Mouse (Mus musculus): ENCODE data around the gene Nsrp1. TPM values are rescaled to one million over a fixed set of nuclear protein-coding genes. Genes with fewer than 3 reads are reported as not detected.

Gene Nsrp1
- polyA plus RNA-seq, 1 experiment from 2014 or later, result 70.9 TPM

DNA sequence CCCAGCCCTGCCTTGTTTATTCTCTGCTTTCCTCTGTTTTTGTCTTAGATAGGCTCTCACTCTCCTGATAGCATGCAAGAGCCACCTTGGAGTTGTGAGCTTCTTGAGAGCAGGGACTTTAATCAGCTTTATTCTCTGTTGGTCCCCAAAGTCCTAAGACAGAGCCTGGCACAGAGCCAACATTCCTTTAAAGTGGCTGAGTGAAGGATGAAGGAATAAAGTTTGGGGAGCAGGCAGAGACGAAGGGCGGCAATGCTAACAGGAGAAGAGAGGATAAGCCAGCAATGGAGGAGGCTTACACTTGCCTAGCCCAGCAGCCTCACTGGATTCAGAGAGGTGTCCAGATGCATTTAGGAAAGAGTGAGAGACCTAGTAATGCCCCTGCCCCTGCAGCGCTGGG lies 18.3 kb upstream of the Nsrp1 start:
- ATAC-seq (ENCODE audit: insufficient number of reproducible peaks, low FRiP score, low TSS enrichment, low read depth) (no peak), DNase-seq (ENCODE audit: low spot score) (no peak)
- no peak overlapping the region for H3K27ac ChIP-seq (replicated peaks; ENCODE audit: low read depth, low read length)
- H3K4me1 ChIP-seq (ENCODE audit: control insufficient read depth, insufficient read depth, low read length), result no peaks in the 10 kb centered on the region
- H3K4me2 ChIP-seq (ENCODE audit: low read depth, severe bottlenecking), result no peak overlapping the region
- H3K9me3 ChIP-seq (ENCODE audit: control insufficient read depth, low read length), result no peaks in the 10 kb centered on the region
- 86% methylated on average over 3 of the region's 3 CpGs for WGBS
- no peak overlapping the region for H3K9ac ChIP-seq (ENCODE audit: low read length)
- H3K4me3 ChIP-seq (ENCODE audit: low read depth, low read length), result no peak overlapping the region
- H3K36me3 ChIP-seq (ENCODE audit: control insufficient read depth, insufficient read depth, low read length), result no peaks in the 10 kb centered on the region
- no peaks in the 10 kb centered on the region for H3K27me3 ChIP-seq (ENCODE audit: control insufficient read depth, insufficient read depth, low read length)

GRCm38 (mm10) chr11:77095206-77095605 lies 17.0 kb upstream of the Nsrp1 start:
- DNase-seq (ENCODE audit: low spot score) (no peak), ATAC-seq (ENCODE audit: insufficient number of reproducible peaks, low FRiP score, low TSS enrichment, low read depth) (no peak)
- Histone ChIP-seq H3K36me3 (ENCODE audit: control insufficient read depth, insufficient read depth, low read length) (no peaks in the 10 kb centered on the region), H3K27me3 (ENCODE audit: control insufficient read depth, insufficient read depth, low read length) (no peaks in the 10 kb centered on the region), H3K4me2 (ENCODE audit: low read depth, severe bottlenecking) (no peak overlapping the region), H3K4me3 (ENCODE audit: low read depth, low read length) (no peak overlapping the region), H3K9me3 (ENCODE audit: control insufficient read depth, low read length) (no peaks in the 10 kb centered on the region), H3K4me1 (ENCODE audit: control insufficient read depth, insufficient read depth, low read length) (no peaks in the 10 kb centered on the region), H3K9ac (ENCODE audit: low read length) (no peak overlapping the region), H3K27ac (replicated peaks; ENCODE audit: low read depth, low read length) (no peak overlapping the region)
- 73% methylated on average over 10 of the region's 10 CpGs for WGBS

DNA sequence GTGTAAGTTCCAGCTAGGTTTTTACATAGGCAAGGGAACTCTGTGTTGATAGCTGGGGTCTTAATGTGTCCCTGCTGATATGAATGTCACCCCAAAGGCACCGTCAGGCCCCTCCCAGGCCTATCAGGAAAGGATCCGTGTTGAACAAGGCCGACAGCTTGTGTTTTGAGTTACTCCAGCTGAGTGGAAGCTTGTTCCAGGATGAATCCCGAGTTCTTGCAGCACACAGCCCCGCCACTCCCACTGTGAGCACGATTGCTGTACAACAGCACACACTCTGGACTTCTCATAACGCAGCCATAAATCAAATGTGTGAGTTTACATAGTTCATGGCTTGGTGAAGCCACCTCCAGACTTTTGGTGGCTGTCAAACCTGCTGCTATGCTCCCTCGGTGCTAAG lies 15.9 kb upstream of the Nsrp1 start:
- DNase-seq (ENCODE audit: low spot score) (no peak), ATAC-seq (ENCODE audit: insufficient number of reproducible peaks, low FRiP score, low TSS enrichment, low read depth) (no peak)
- Histone ChIP-seq H3K9ac (ENCODE audit: low read length) (no peak overlapping the region), H3K27ac (replicated peaks; ENCODE audit: low read depth, low read length) (no peak overlapping the region), H3K27me3 (ENCODE audit: control insufficient read depth, insufficient read depth, low read length) (no peaks in the 10 kb centered on the region), H3K9me3 (ENCODE audit: control insufficient read depth, low read length) (no peaks in the 10 kb centered on the region), H3K36me3 (ENCODE audit: control insufficient read depth, insufficient read depth, low read length) (no peaks in the 10 kb centered on the region), H3K4me3 (ENCODE audit: low read depth, low read length) (no peak overlapping the region), H3K4me2 (ENCODE audit: low read depth, severe bottlenecking) (no peak overlapping the region), H3K4me1 (ENCODE audit: control insufficient read depth, insufficient read depth, low read length) (no peaks in the 10 kb centered on the region)
- 69% methylated on average over 8 of the region's 8 CpGs for WGBS

GRCm38 (mm10) chr11:77093208-77093607 lies 15.0 kb upstream of the Nsrp1 start:
- Histone ChIP-seq H3K4me2 (ENCODE audit: low read depth, severe bottlenecking) (peak overlapping the region; percentile 43; the same call in 1 of the 2 replicates), H3K9ac (ENCODE audit: low read length) (no peak overlapping the region), H3K4me3 (ENCODE audit: low read depth, low read length) (peak overlapping the region; percentile 16), H3K36me3 (ENCODE audit: control insufficient read depth, insufficient read depth, low read length) (no peaks in the 10 kb centered on the region), H3K4me1 (ENCODE audit: control insufficient read depth, insufficient read depth, low read length) (no peaks in the 10 kb centered on the region), H3K27ac (replicated peaks; ENCODE audit: low read depth, low read length) (no peak overlapping the region), H3K27me3 (ENCODE audit: control insufficient read depth, insufficient read depth, low read length) (no peaks in the 10 kb centered on the region), H3K9me3 (ENCODE audit: control insufficient read depth, low read length) (no peaks in the 10 kb centered on the region)
- 2% methylated on average over 11 of the region's 11 CpGs for WGBS
- DNase-seq (ENCODE audit: low spot score) (peak; percentile 69), ATAC-seq (ENCODE audit: insufficient number of reproducible peaks, low FRiP score, low TSS enrichment, low read depth) (no peak)

- no peak overlapping the region for H3K4me3 ChIP-seq (ENCODE audit: low read depth, low read length)
- no peaks in the 10 kb centered on the region for H3K9me3 ChIP-seq (ENCODE audit: control insufficient read depth, low read length)
- no peaks in the 10 kb centered on the region for H3K36me3 ChIP-seq (ENCODE audit: control insufficient read depth, insufficient read depth, low read length)
- H3K27me3 ChIP-seq (ENCODE audit: control insufficient read depth, insufficient read depth, low read length), result no peaks in the 10 kb centered on the region
- no peak overlapping the region for H3K4me2 ChIP-seq (ENCODE audit: low read depth, severe bottlenecking)
- H3K9ac ChIP-seq (ENCODE audit: low read length), result no peak overlapping the region
- H3K4me1 ChIP-seq (ENCODE audit: control insufficient read depth, insufficient read depth, low read length), result no peaks in the 10 kb centered on the region
- H3K27ac ChIP-seq (replicated peaks; ENCODE audit: low read depth, low read length), result no peak overlapping the region
- WGBS, result 80% methylated on average over 2 of the region's 2 CpGs
- ATAC-seq (ENCODE audit: insufficient number of reproducible peaks, low FRiP score, low TSS enrichment, low read depth) (no peak), DNase-seq (ENCODE audit: low spot score) (no peak)
Measured at GRCm38 (mm10) chr11:77089162-77089561, 10.9 kb upstream of the Nsrp1 start.

DNA sequence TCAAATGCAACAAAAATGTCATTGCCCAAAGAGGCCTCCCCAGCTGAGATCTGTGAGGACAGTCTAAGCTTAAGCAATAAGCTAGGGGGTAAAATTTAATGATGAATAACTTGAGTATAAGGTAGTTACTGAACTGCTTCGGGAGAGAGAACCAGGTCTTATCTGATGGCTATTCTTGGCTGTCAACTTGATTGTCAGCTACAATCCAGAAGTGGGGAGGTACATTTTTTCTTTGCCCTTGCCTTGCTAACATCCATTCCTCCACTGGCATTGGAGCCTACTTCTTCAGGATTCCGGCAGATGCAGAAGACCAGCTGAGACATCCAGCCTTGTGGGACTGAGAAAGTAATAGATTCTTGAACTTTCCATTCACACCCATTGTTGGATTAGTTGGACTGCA lies 8.8 kb upstream of the Nsrp1 start:
- H3K27me3 ChIP-seq (ENCODE audit: control insufficient read depth, insufficient read depth, low read length), result no peaks in the 10 kb centered on the region
- H3K27ac ChIP-seq (replicated peaks; ENCODE audit: low read depth, low read length), result no peak overlapping the region
- no peaks in the 10 kb centered on the region for H3K36me3 ChIP-seq (ENCODE audit: control insufficient read depth, insufficient read depth, low read length)
- H3K4me3 ChIP-seq (ENCODE audit: low read depth, low read length), result no peak overlapping the region
- no peak overlapping the region for H3K9ac ChIP-seq (ENCODE audit: low read length)
- H3K4me2 ChIP-seq (ENCODE audit: low read depth, severe bottlenecking), result no peak overlapping the region
- 85% methylated on average over 2 of the region's 2 CpGs for WGBS
- ATAC-seq (ENCODE audit: insufficient number of reproducible peaks, low FRiP score, low TSS enrichment, low read depth) (no peak), DNase-seq (ENCODE audit: low spot score) (no peak)
- no peaks in the 10 kb centered on the region for H3K9me3 ChIP-seq (ENCODE audit: control insufficient read depth, low read length)
- H3K4me1 ChIP-seq (ENCODE audit: control insufficient read depth, insufficient read depth, low read length), result no peaks in the 10 kb centered on the region

- H3K27me3 ChIP-seq (ENCODE audit: control insufficient read depth, insufficient read depth, low read length), result no peaks in the 10 kb centered on the region
- H3K9me3 ChIP-seq (ENCODE audit: control insufficient read depth, low read length), result no peaks in the 10 kb centered on the region
- DNase-seq (ENCODE audit: low spot score) (no peak), ATAC-seq (ENCODE audit: insufficient number of reproducible peaks, low FRiP score, low TSS enrichment, low read depth) (no peak)
- no peak overlapping the region for H3K9ac ChIP-seq (ENCODE audit: low read length)
- no peak overlapping the region for H3K27ac ChIP-seq (replicated peaks; ENCODE audit: low read depth, low read length)
- no peaks in the 10 kb centered on the region for H3K36me3 ChIP-seq (ENCODE audit: control insufficient read depth, insufficient read depth, low read length)
- no peaks in the 10 kb centered on the region for H3K4me1 ChIP-seq (ENCODE audit: control insufficient read depth, insufficient read depth, low read length)
- 53% methylated on average over 5 of the region's 5 CpGs for WGBS
- no peak overlapping the region for H3K4me2 ChIP-seq (ENCODE audit: low read depth, severe bottlenecking)
- no peak overlapping the region for H3K4me3 ChIP-seq (ENCODE audit: low read depth, low read length)
Measured at GRCm38 (mm10) chr11:77084001-77084682, 5.9 kb upstream of the Nsrp1 start.

GRCm38 (mm10) chr11:77079361-77079760 lies 1.1 kb upstream of the Nsrp1 start:
- no peaks in the 10 kb centered on the region for H3K27me3 ChIP-seq (ENCODE audit: control insufficient read depth, insufficient read depth, low read length)
- no peak overlapping the region for H3K9ac ChIP-seq (ENCODE audit: low read length)
- no peak overlapping the region for H3K4me2 ChIP-seq (ENCODE audit: low read depth, severe bottlenecking)
- 94% methylated on average over 1 of the region's 1 CpGs for WGBS
- DNase-seq (ENCODE audit: low spot score), result no peak
- no peak for ATAC-seq (ENCODE audit: insufficient number of reproducible peaks, low FRiP score, low TSS enrichment, low read depth)
- no peaks in the 10 kb centered on the region for H3K9me3 ChIP-seq (ENCODE audit: control insufficient read depth, low read length)
- H3K27ac ChIP-seq (replicated peaks; ENCODE audit: low read depth, low read length), result no peak overlapping the region
- no peaks in the 10 kb centered on the region for H3K4me1 ChIP-seq (ENCODE audit: control insufficient read depth, insufficient read depth, low read length)
- H3K36me3 ChIP-seq (ENCODE audit: control insufficient read depth, insufficient read depth, low read length), result no peaks in the 10 kb centered on the region
- H3K4me3 ChIP-seq (ENCODE audit: low read depth, low read length), result no peak overlapping the region

GRCm38 (mm10) chr11:77077792-77078191 lies 443 bp downstream of the Nsrp1 start:
- no peaks in the 10 kb centered on the region for H3K27me3 ChIP-seq (ENCODE audit: control insufficient read depth, insufficient read depth, low read length)
- H3K36me3 ChIP-seq (ENCODE audit: control insufficient read depth, insufficient read depth, low read length), result no peaks in the 10 kb centered on the region
- DNase-seq (ENCODE audit: low spot score), result no peak
- H3K9me3 ChIP-seq (ENCODE audit: control insufficient read depth, low read length), result no peaks in the 10 kb centered on the region
- H3K9ac ChIP-seq (ENCODE audit: low read length), result peak overlapping the region; percentile 96
- peak overlapping the region; percentile 72 for H3K4me2 ChIP-seq (ENCODE audit: low read depth, severe bottlenecking)
- peak overlapping the region; percentile 90 for H3K4me3 ChIP-seq (ENCODE audit: low read depth, low read length)
- H3K4me1 ChIP-seq (ENCODE audit: control insufficient read depth, insufficient read depth, low read length), result no peaks in the 10 kb centered on the region
- 5% methylated on average over 16 of the region's 16 CpGs for WGBS
- ATAC-seq (ENCODE audit: insufficient number of reproducible peaks, low FRiP score, low TSS enrichment, low read depth), result no peak
- H3K27ac ChIP-seq (replicated peaks; ENCODE audit: low read depth, low read length), result peak overlapping the region; percentile 84

All from limb, embryonic 11.5 days (tissue).